Mouse (Mus musculus) ES-E14 (cell line): Measurements from ENCODE around the gene Tlr5. TPM values are rescaled to one million over a fixed set of nuclear protein-coding genes. Genes with fewer than 3 reads are reported as not detected.

ENCODE experiments used
- DNase-seq: peaks from one replicate; pipeline ENCODE4 v3.0.0-alpha.2; 2013; ENCODE audit warnings: low read depth, low spot score
- H3K27ac ChIP-seq: 2 replicates; pipeline ENCODE4 v1.5.1; 2012; ENCODE audit warnings: low read depth, mild to moderate bottlenecking, low read length, moderate library complexity, mixed read lengths; ENCODE audit not compliant: poor library complexity, insufficient read depth, severe bottlenecking
- H3K36me3 ChIP-seq: 2 replicates; pipeline ENCODE4 v1.6.1; 2012; ENCODE audit warnings: mild to moderate bottlenecking, low read length, moderate library complexity, mixed read lengths; ENCODE audit not compliant: control insufficient read depth, poor library complexity, insufficient read depth, severe bottlenecking
- H3K4me1 ChIP-seq, 2 experiments: fragments of 150-350 bp in 1 of 2; sonication (generic) in 1 of 2; 2 replicates each; pipeline ENCODE4 v1.6.1; 2012; ENCODE audit warnings: low read length in 2 of 2, mild to moderate bottlenecking in 1 of 2, mixed read lengths in 1 of 2; ENCODE audit not compliant: control insufficient read depth in 2 of 2, insufficient read depth in 2 of 2, poor library complexity in 1 of 2
- H3K4me3 ChIP-seq, 2 experiments: fragments of 150-350 bp in 1 of 2; sonication (generic) in 1 of 2; 2 replicates each; pipeline ENCODE4 v1.5.1; 2012; ENCODE audit warnings: low read length in 2 of 2, low read depth in 1 of 2, mild to moderate bottlenecking in 1 of 2, mixed read lengths in 1 of 2; ENCODE audit not compliant: insufficient read depth in 1 of 2, poor library complexity in 1 of 2, severe bottlenecking in 1 of 2
- H3K9ac ChIP-seq: 2 replicates; pipeline ENCODE4 v1.6.1; 2012; ENCODE audit warnings: low read depth, mild to moderate bottlenecking, low read length, mixed read lengths; ENCODE audit not compliant: poor library complexity, insufficient read depth, severe bottlenecking
- H3K9me3 ChIP-seq: fragments of 150-350 bp; sonication (generic); 2 replicates; pipeline ENCODE4 v1.6.1; 2012; ENCODE audit warnings: low read depth, mild to moderate bottlenecking, low read length; ENCODE audit not compliant: control insufficient read depth, insufficient read depth
- CHD2 ChIP-seq: IDR thresholded peaks from 2 replicates; pipeline ENCODE4 v1.6.1; 2014; ENCODE audit warnings: mild to moderate bottlenecking, low read depth, low read length, inconsistent platforms
- HCFC1 ChIP-seq: IDR thresholded peaks from 2 replicates; pipeline ENCODE4 v1.6.1; 2012; ENCODE audit warnings: low read length, inconsistent platforms, borderline replicate concordance; ENCODE audit not compliant: insufficient read depth
- MAFK ChIP-seq: IDR thresholded peaks from 2 replicates; pipeline ENCODE4 v1.6.1; 2014; ENCODE audit warnings: mild to moderate bottlenecking, low read depth, low read length, inconsistent platforms; ENCODE audit not compliant: insufficient read depth
- ZC3H11A ChIP-seq: IDR thresholded peaks from 2 replicates; pipeline ENCODE4 v1.6.1; 2012; ENCODE audit warnings: low read depth, mild to moderate bottlenecking, inconsistent platforms, low read length, borderline replicate concordance
- ZNF384 ChIP-seq: IDR thresholded peaks from 2 replicates; pipeline ENCODE4 v1.6.1; 2012; ENCODE audit warnings: low read depth, low read length, inconsistent platforms
- in situ Hi-C, 2 experiments: fragments of 600-800 bp; cut with MboI; formaldehyde crosslinking; loops; one replicate each; pipeline ENCODE4 v1.15.1; 2025; ENCODE audit warnings: low sequenced_read_pairs in 2 of 2, inconsistent platforms in 1 of 2; ENCODE audit not compliant: unreplicated experiment in 2 of 2
- total RNA-seq: library from RNA; depleted of rRNA; stranded (reverse); fragments of 300-350 nt; gene quantifications from 2 replicates; pipeline ENCODE4 v1.2.3, GENCODE M21; 2012

Tlr5 gene
- total RNA-seq, 1 experiment, result 0.54 TPM

GRCm38 (mm10) chr1:182982995-182983394 lies 28.4 kb downstream of the Tlr5 start:
- H3K36me3 ChIP-seq, result no peaks in the 10 kb centered on the region
- in situ Hi-C loops, result no loop called here
- TF ChIP-seq ZC3H11A (peak; percentile 3; the same call in 1 of the 2 replicates), HCFC1 (no peak)
- H3K9ac ChIP-seq, result peak overlapping the region; percentile 11; the same call in 1 of the 2 replicates
- peak; percentile 91 for DNase-seq
- peak overlapping the region in 1 of 2 experiments; percentile 31; a peak in 2 of 4 replicates for H3K4me3 ChIP-seq
- H3K27ac ChIP-seq, result no peak overlapping the region
- H3K4me1 ChIP-seq, result peaks cover 0 to 5% of the 10 kb centered on the region in 2 experiments; a peak in 1 of 4 replicates
- no peaks in the 10 kb centered on the region for H3K9me3 ChIP-seq

GRCm38 (mm10) chr1:182983496-182984127 lies 29.0 kb downstream of the Tlr5 start:
- Histone ChIP-seq H3K9ac (no peak overlapping the region), H3K36me3 (no peaks in the 10 kb centered on the region), H3K9me3 (no peaks in the 10 kb centered on the region), H3K4me1 (peaks cover 0 to 5% of the 10 kb centered on the region in 2 experiments; a peak in 1 of 4 replicates), H3K4me3 (peak overlapping the region in 1 of 2 experiments; percentile 31; a peak in 2 of 4 replicates), H3K27ac (no peak overlapping the region)
- no peak for TF ChIP-seq ZNF384
- no peak for TF ChIP-seq MAFK
- TF ChIP-seq CHD2, result no peak
- no peak for TF ChIP-seq HCFC1
- in situ Hi-C loops, result no loop called here
- no peak for DNase-seq

GRCm38 (mm10) chr1:182986243-182986642 lies 31.7 kb downstream of the Tlr5 start:
- TF ChIP-seq HCFC1, result no peak
- TF ChIP-seq CHD2, result no peak
- no peak for TF ChIP-seq MAFK
- no peak for TF ChIP-seq ZC3H11A
- TF ChIP-seq ZNF384, result no peak
- no peaks in the 10 kb centered on the region for H3K36me3 ChIP-seq
- no peak for DNase-seq
- H3K27ac ChIP-seq, result no peak overlapping the region
- in situ Hi-C loops, result no loop called here
- H3K9ac ChIP-seq, result no peak overlapping the region
- H3K4me3 ChIP-seq, result no peak overlapping the region
- no peaks in the 10 kb centered on the region for H3K9me3 ChIP-seq
- peaks cover 0 to 5% of the 10 kb centered on the region in 2 experiments; a peak in 1 of 4 replicates for H3K4me1 ChIP-seq

GRCm38 (mm10) chr1:182986750-182987149 lies 32.2 kb downstream of the Tlr5 start:
- H3K27ac ChIP-seq, result no peak overlapping the region
- no peak overlapping the region for H3K4me3 ChIP-seq
- H3K4me1 ChIP-seq, result peaks cover 0 to 5% of the 10 kb centered on the region in 2 experiments; a peak in 1 of 4 replicates
- in situ Hi-C loops, result no loop called here
- no peak overlapping the region for H3K9ac ChIP-seq
- no peak for TF ChIP-seq ZNF384
- no peak for TF ChIP-seq ZC3H11A
- TF ChIP-seq MAFK, result no peak
- no peak for TF ChIP-seq HCFC1
- TF ChIP-seq CHD2, result no peak
- H3K9me3 ChIP-seq, result no peaks in the 10 kb centered on the region
- DNase-seq, result no peak
- no peaks in the 10 kb centered on the region for H3K36me3 ChIP-seq

- Histone ChIP-seq H3K4me3 (no peak overlapping the region), H3K27ac (no peak overlapping the region), H3K9ac (no peak overlapping the region), H3K36me3 (no peaks in the 10 kb centered on the region), H3K9me3 (no peaks in the 10 kb centered on the region), H3K4me1 (peaks cover 0 to 5% of the 10 kb centered on the region in 2 experiments; a peak in 1 of 4 replicates)
- no peak for TF ChIP-seq ZNF384
- TF ChIP-seq HCFC1, result no peak
- no peak for TF ChIP-seq ZC3H11A
- TF ChIP-seq MAFK, result no peak
- TF ChIP-seq CHD2, result no peak
- DNase-seq, result no peak
- in situ Hi-C loops, result no loop called here
These were observed 33.2 kb downstream of the Tlr5 start for GRCm38 (mm10) chr1:182987801-182988200.
